Mouse (Mus musculus): ENCODE data around the gene Kif6. TPM values are rescaled to one million over a fixed set of nuclear protein-coding genes. Genes with fewer than 3 reads are reported as not detected.

Gene Kif6
- total RNA-seq (2014; fragmentation: Nextera tagmentation) (not detected in 2 replicates), total RNA-seq (2017) (not detected in 2 replicates)

GRCm38 (mm10) chr17:49614577-49615235 is at the start of gene Kif6:
Gene Kif6 (plus strand): TSS chr17:49615136.
- ATAC-seq (replicated peaks; ENCODE audit: low FRiP score, low TSS enrichment, poor library complexity, severe bottlenecking): peak; percentile 63

- no peak for ATAC-seq (replicated peaks; ENCODE audit: low FRiP score, low TSS enrichment, poor library complexity, severe bottlenecking)
Measured at GRCm38 (mm10) chr17:49568717-49569116, 46.2 kb upstream of the Kif6 start.

- ATAC-seq (replicated peaks; ENCODE audit: low FRiP score, low TSS enrichment, poor library complexity, severe bottlenecking): no peak
Measured at GRCm38 (mm10) chr17:49577321-49577720, 37.6 kb upstream of the Kif6 start.

- ATAC-seq (replicated peaks; ENCODE audit: low FRiP score, low TSS enrichment, poor library complexity, severe bottlenecking): no peak
Measured at GRCm38 (mm10) chr17:49582471-49582870, 32.5 kb upstream of the Kif6 start.

- ATAC-seq (replicated peaks; ENCODE audit: low FRiP score, low TSS enrichment, poor library complexity, severe bottlenecking): no peak
Measured at GRCm38 (mm10) chr17:49590051-49590450, 24.9 kb upstream of the Kif6 start.

- ATAC-seq (replicated peaks; ENCODE audit: low FRiP score, low TSS enrichment, poor library complexity, severe bottlenecking): no peak
Measured at GRCm38 (mm10) chr17:49605397-49605796, 9.5 kb upstream of the Kif6 start.

- ATAC-seq (replicated peaks; ENCODE audit: low FRiP score, low TSS enrichment, poor library complexity, severe bottlenecking): no peak
Measured at GRCm38 (mm10) chr17:49607351-49608027, 7.4 kb upstream of the Kif6 start.

GRCm38 (mm10) chr17:49610296-49610695 is 4.6 kb upstream of the Kif6 start:
- ATAC-seq (replicated peaks; ENCODE audit: low FRiP score, low TSS enrichment, poor library complexity, severe bottlenecking): no peak

GRCm38 (mm10) chr17:49615241-49615651 is 310 bp downstream of the Kif6 start:
- peak; percentile 59 for ATAC-seq (replicated peaks; ENCODE audit: low FRiP score, low TSS enrichment, poor library complexity, severe bottlenecking)

GRCm38 (mm10) chr17:49624572-49624971 is 9.6 kb downstream of the Kif6 start:
- no peak for ATAC-seq (replicated peaks; ENCODE audit: low FRiP score, low TSS enrichment, poor library complexity, severe bottlenecking)

- ATAC-seq (replicated peaks; ENCODE audit: low FRiP score, low TSS enrichment, poor library complexity, severe bottlenecking): no peak
Measured at GRCm38 (mm10) chr17:49627011-49627794, 12.3 kb downstream of the Kif6 start.

GRCm38 (mm10) chr17:49628875-49629274 is 13.9 kb downstream of the Kif6 start:
- no peak for ATAC-seq (replicated peaks; ENCODE audit: low FRiP score, low TSS enrichment, poor library complexity, severe bottlenecking)

- ATAC-seq (replicated peaks; ENCODE audit: low FRiP score, low TSS enrichment, poor library complexity, severe bottlenecking): no peak
Measured at GRCm38 (mm10) chr17:49633041-49633440, 18.1 kb downstream of the Kif6 start.

GRCm38 (mm10) chr17:49641903-49642302 is 27.0 kb downstream of the Kif6 start:
- ATAC-seq (replicated peaks; ENCODE audit: low FRiP score, low TSS enrichment, poor library complexity, severe bottlenecking): no peak

- ATAC-seq (replicated peaks; ENCODE audit: low FRiP score, low TSS enrichment, poor library complexity, severe bottlenecking): no peak
Measured at GRCm38 (mm10) chr17:49642336-49642735, 27.4 kb downstream of the Kif6 start.

- ATAC-seq (replicated peaks; ENCODE audit: low FRiP score, low TSS enrichment, poor library complexity, severe bottlenecking): no peak
Measured at GRCm38 (mm10) chr17:49642889-49643490, 28.1 kb downstream of the Kif6 start.

- no peak for ATAC-seq (replicated peaks; ENCODE audit: low FRiP score, low TSS enrichment, poor library complexity, severe bottlenecking)
Measured at GRCm38 (mm10) chr17:49646267-49646666, 31.3 kb downstream of the Kif6 start.

- no peak for ATAC-seq (replicated peaks; ENCODE audit: low FRiP score, low TSS enrichment, poor library complexity, severe bottlenecking)
Measured at GRCm38 (mm10) chr17:49648970-49649369, 34.0 kb downstream of the Kif6 start.

- no peak for ATAC-seq (replicated peaks; ENCODE audit: low FRiP score, low TSS enrichment, poor library complexity, severe bottlenecking)
Measured at GRCm38 (mm10) chr17:49649394-49649793, 34.5 kb downstream of the Kif6 start.

GRCm38 (mm10) chr17:49650366-49650765 is 35.4 kb downstream of the Kif6 start:
- ATAC-seq (replicated peaks; ENCODE audit: low FRiP score, low TSS enrichment, poor library complexity, severe bottlenecking): no peak

Data from megakaryocyte-erythroid progenitor cell, adult 5-6 weeks (primary cell).